Mouse (Mus musculus) gastrocnemius, adult 2 months (tissue): ENCODE results near the gene Zfp64. TPM values are rescaled to one million over a fixed set of nuclear protein-coding genes. Genes with fewer than 3 reads are reported as not detected.
A peak's percentile ranks its signal among the peaks of the same experiment; 100 is the strongest.

Source experiments
- DNase-seq: peaks from one replicate; pipeline ENCODE4 v3.0.0; 2022
- H3K27ac ChIP-seq: fragments of 200-600 bp; 2 replicates; pipeline ENCODE4 v1.8.1; 2022; ENCODE audit warnings: mild to moderate bottlenecking
- H3K4me3 ChIP-seq: fragments of 200-600 bp; 2 replicates; pipeline ENCODE4 v1.8.1; 2022; ENCODE audit warnings: mild to moderate bottlenecking, moderate library complexity
- CTCF ChIP-seq: fragments of 200-600 bp; IDR thresholded peaks from 2 replicates; pipeline ENCODE4 v1.8.1; 2022; ENCODE audit warnings: antibody characterized with exemption, mild to moderate bottlenecking, moderate library complexity
- intact Hi-C: fragments of 180-260 bp; cut with DNase I; formaldehyde crosslinking; loops from one replicate; pipeline ENCODE4 v1.15.1; 2025
- total RNA-seq, 2 experiments: library from RNA; stranded (reverse); gene quantifications; 2 replicates each; pipeline ENCODE4 v1.2.3; 2021

Gene Zfp64
- total RNA-seq, 2 experiments from 2014 or later: 7.6 to 8.4 TPM

- intact Hi-C loops: no loop called here
Observed at GRCm38 (mm10) chr2:168939261-168939933, 16.0 kb downstream of the Zfp64 start.

GRCm38 (mm10) chr2:168936896-168937295, 18.5 kb downstream of the Zfp64 start:
- Histone ChIP-seq H3K4me3 (no peak overlapping the region), H3K27ac (no peak overlapping the region)
- DNase-seq: no peak
- intact Hi-C loops: no loop called here
- peak; percentile 43 for TF ChIP-seq CTCF

More at GRCm38 (mm10) chr2:168939261-168939933, 16.0 kb downstream of the Zfp64 start:
- no peak overlapping the region for H3K27ac ChIP-seq
- no peak overlapping the region for H3K4me3 ChIP-seq
- no peak for TF ChIP-seq CTCF
- DNase-seq: no peak

GRCm38 (mm10) chr2:168935165-168935564, 20.2 kb downstream of the Zfp64 start:
- TF ChIP-seq CTCF: no peak
- Histone ChIP-seq H3K4me3 (no peak overlapping the region), H3K27ac (no peak overlapping the region)
- intact Hi-C loops: no loop called here
- DNase-seq: no peak

GRCm38 (mm10) chr2:168931686-168932085, 23.7 kb downstream of the Zfp64 start:
- no peak overlapping the region for H3K4me3 ChIP-seq
- intact Hi-C loops: no loop called here
- no peak overlapping the region for H3K27ac ChIP-seq
- DNase-seq: no peak
- TF ChIP-seq CTCF: no peak

GRCm38 (mm10) chr2:168929691-168930090, 25.7 kb downstream of the Zfp64 start:
- intact Hi-C loops: no loop called here
- DNase-seq: peak; percentile 68
- Histone ChIP-seq H3K4me3 (no peak overlapping the region), H3K27ac (no peak overlapping the region)
- peak; percentile 85 for TF ChIP-seq CTCF

GRCm38 (mm10) chr2:168927401-168927800, 28.0 kb downstream of the Zfp64 start:
- H3K27ac ChIP-seq: no peak overlapping the region
- DNase-seq: no peak
- TF ChIP-seq CTCF: no peak
- H3K4me3 ChIP-seq: no peak overlapping the region
- intact Hi-C loops: no loop called here

GRCm38 (mm10) chr2:168926257-168926810, 29.1 kb downstream of the Zfp64 start:
- no peak overlapping the region for H3K27ac ChIP-seq
- no peak for DNase-seq
- TF ChIP-seq CTCF: no peak
- H3K4me3 ChIP-seq: no peak overlapping the region
- intact Hi-C loops: no loop called here

GRCm38 (mm10) chr2:168923706-168924105, 31.7 kb downstream of the Zfp64 start:
- intact Hi-C loops: no loop called here
- peak; percentile 73 for TF ChIP-seq CTCF
- H3K4me3 ChIP-seq: peak overlapping the region; percentile 16
- no peak for DNase-seq
- H3K27ac ChIP-seq: no peak overlapping the region

- DNase-seq: no peak
- Histone ChIP-seq H3K27ac (no peak overlapping the region), H3K4me3 (no peak overlapping the region)
- intact Hi-C loops: no loop called here
- TF ChIP-seq CTCF: peak; percentile 30; the same call in 1 of the 2 replicates
Observed at GRCm38 (mm10) chr2:168922466-168922865, 32.9 kb downstream of the Zfp64 start.

GRCm38 (mm10) chr2:168920007-168920406, 35.4 kb downstream of the Zfp64 start:
- no peak for TF ChIP-seq CTCF
- intact Hi-C loops: no loop called here
- no peak overlapping the region for H3K27ac ChIP-seq
- no peak for DNase-seq
- H3K4me3 ChIP-seq: no peak overlapping the region

- Histone ChIP-seq H3K4me3 (peak overlapping the region; percentile 69), H3K27ac (no peak overlapping the region)
- intact Hi-C loops: no loop called here
- no peak for TF ChIP-seq CTCF
- no peak for DNase-seq
Observed at GRCm38 (mm10) chr2:168912901-168913721, 42.3 kb downstream of the Zfp64 start.

GRCm38 (mm10) chr2:168912051-168912891, 43.1 kb downstream of the Zfp64 start:
- H3K27ac ChIP-seq: no peak overlapping the region
- H3K4me3 ChIP-seq: peak overlapping the region; percentile 69
- intact Hi-C loops: no loop called here
- DNase-seq: no peak
- TF ChIP-seq CTCF: no peak
